Mouse (Mus musculus): ENCODE measurements around the gene Igf1r. TPM values are rescaled to one million over a fixed set of nuclear protein-coding genes. Genes with fewer than 3 reads are reported as not detected.
A peak's percentile ranks its signal among the peaks of the same experiment; 100 is the strongest.

Gene Igf1r
- 17.1 and 19.6 TPM in 2 replicates for total RNA-seq (2015; ENCODE audit: low replicate concordance)
- total RNA-seq (2017; ENCODE audit: low replicate concordance) = 13.5 and 16.0 TPM in 2 replicates

DNA sequence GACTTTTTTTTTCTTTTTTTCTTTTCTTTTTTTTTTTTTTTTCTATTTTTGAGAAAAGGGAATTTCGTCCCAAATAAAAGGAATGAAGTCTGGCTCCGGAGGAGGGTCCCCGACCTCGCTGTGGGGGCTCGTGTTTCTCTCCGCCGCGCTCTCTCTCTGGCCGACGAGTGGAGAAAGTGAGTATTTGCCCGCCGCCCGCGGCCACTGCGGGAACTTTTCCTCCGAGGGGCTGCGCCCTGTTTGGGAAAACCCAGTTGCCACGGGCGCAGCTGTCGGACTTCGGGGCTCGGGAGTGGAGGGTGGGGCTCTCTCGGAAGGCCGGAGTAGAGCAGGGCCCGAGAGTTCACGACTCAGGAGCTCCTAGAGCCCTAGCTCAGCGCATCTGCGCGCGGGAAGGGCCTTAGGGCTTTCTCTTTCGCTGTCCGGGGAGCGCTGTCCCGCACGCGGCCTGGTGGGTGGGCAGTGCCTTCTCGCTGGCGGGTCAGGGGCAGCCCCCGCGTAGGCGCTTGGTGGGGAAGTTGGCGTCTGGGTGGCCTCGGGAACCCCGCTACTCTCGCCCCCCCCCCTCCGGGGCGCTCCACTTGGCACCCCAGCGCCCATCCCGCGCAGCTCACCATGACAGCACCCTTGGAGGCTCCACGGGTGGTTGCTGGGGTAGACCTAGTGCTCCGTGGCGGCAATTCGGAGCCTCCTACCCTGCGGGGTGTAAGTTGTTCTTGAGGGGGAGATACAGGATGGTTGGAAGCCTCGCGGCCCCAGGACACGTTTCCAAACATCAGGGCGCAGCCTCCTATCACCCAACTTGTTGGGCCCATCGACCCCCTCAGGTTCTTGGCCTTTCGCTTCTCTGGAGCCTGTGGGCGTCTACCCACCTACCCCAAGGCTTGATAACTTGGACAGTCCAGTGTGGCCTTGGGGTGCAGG lies at the start of gene Igf1r:
Gene Igf1r, plus strand, starts transcription at position 51 of the 924 bp plus-strand sequence.
- ATAC-seq (replicated peaks; ENCODE audit: low FRiP score, poor library complexity, severe bottlenecking) = peak; percentile 57

- no peak for ATAC-seq (replicated peaks; ENCODE audit: low FRiP score, poor library complexity, severe bottlenecking)
These were observed 46.3 kb upstream of the Igf1r start for GRCm38 (mm10) chr7:67906358-67906757.

GRCm38 (mm10) chr7:67907786-67908400 lies 44.7 kb upstream of the Igf1r start:
- no peak for ATAC-seq (replicated peaks; ENCODE audit: low FRiP score, poor library complexity, severe bottlenecking)

DNA sequence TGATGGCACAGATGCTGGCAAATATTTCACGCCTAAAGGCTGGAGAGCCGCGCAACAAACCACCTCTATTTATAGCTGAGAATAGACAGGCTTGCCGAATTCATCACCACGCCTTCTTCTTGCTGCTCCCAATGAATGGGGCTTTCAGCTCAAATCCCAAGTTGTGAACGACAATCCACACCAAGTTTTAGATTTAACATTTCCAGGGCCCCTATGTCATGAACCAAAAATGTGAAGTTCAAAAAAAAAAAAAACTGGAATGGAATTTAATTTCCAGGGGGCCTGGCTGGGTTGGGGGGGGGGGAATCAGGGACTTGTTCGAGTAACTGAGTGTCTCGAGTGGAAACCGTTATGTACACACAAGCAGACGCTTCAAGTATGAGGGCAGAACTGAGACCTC lies 42.1 kb upstream of the Igf1r start:
- ATAC-seq (replicated peaks; ENCODE audit: low FRiP score, poor library complexity, severe bottlenecking) = no peak

DNA sequence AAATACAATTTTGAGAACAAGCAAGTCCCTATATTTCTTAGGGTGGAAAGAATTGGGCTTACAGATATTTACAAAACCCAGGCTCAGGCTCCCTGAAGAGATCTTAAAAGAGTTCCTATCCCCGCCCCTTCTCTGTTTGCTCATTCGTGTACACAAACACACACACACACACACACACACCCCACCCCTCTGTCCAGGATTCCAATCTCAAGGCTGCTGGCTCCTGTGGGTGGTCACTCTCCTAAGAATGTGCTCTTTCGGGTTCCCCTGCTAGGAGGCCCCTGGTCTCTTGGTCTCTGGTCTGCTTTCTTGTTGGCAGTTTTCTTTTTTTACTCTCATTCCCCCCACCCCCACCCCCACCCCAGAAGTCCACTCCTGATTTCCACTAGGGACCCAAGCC lies 41.7 kb upstream of the Igf1r start:
- ATAC-seq (replicated peaks; ENCODE audit: low FRiP score, poor library complexity, severe bottlenecking) = no peak

DNA sequence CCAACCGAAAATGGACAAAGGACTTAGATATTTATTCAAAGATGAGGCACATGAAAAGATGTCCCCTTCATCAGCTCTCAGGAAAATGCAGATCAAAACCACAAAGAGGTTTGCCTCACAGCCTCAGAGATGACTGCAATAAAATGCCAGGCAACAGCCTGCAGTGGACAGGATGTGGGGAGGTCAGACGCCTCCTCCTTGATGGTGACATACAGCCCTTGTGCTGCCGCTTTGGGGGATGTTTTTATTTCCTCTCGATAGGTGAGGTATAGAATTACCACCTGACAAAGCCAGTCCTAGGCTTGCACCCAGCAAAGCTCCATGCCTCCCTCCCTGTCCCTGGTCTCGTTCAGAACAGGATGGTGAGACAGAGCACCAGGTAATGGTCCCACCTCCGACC lies 40.8 kb upstream of the Igf1r start:
- no peak for ATAC-seq (replicated peaks; ENCODE audit: low FRiP score, poor library complexity, severe bottlenecking)

GRCm38 (mm10) chr7:67916960-67917359 lies 35.7 kb upstream of the Igf1r start:
- ATAC-seq (replicated peaks; ENCODE audit: low FRiP score, poor library complexity, severe bottlenecking) = no peak

DNA sequence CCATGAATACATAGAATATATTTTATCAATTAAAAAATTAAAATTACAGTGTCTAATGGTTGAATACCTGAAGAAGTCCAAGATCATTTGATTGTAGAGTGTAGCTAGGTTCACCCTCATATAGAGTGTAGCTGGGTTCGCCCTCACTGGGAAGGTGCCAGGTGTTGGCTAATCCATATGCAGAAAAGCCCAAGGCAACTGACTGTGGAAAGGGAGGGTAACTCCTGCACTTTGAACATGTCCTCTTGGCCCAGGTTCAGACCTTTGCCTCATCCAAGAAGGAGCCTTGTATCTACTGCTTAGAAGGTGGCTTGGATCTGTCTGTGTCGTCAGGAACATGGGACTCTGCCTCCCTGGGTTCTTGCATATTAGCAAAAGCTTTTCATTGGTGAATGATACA lies 34.9 kb upstream of the Igf1r start:
- ATAC-seq (replicated peaks; ENCODE audit: low FRiP score, poor library complexity, severe bottlenecking) = no peak

DNA sequence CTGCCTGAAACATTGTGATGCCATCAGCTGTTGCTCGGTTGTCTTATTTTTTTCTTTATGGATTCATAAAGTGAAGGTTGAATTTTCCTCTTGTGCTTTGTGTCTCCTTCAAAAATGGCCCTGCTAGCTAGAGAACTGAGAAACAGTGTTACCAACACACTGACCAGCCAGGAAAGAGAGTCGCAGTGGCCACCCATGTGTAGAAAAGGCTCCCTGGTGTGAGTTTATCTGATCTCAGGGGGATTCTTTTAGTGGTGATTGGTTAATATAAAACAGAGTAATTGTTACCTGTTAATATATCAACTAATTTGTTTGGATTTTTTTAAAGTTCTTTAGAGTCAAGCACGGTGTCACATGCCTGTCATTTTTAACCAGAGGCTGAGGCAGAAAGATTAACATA lies 33.2 kb upstream of the Igf1r start:
- no peak for ATAC-seq (replicated peaks; ENCODE audit: low FRiP score, poor library complexity, severe bottlenecking)

GRCm38 (mm10) chr7:67924215-67924614 lies 28.4 kb upstream of the Igf1r start:
- no peak for ATAC-seq (replicated peaks; ENCODE audit: low FRiP score, poor library complexity, severe bottlenecking)

DNA sequence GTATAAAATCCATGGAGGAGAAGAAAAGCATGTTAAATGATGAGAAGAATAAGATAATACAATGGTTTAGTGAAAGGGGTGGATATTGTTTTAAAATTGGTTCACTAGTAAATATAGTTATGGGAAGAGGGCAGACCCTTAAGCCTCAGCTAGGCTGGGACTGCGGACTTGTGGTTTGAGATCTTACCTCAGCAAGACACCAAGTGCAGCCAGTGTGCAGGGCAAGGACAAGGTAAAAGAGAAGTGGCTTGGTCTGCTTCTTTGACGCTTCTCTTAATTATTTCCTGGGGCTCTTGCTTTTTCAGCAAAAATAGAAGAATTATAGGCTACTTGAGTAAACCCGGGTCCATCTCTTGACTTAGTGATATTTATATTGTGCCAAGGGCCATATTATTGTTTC lies 22.5 kb upstream of the Igf1r start:
- ATAC-seq (replicated peaks; ENCODE audit: low FRiP score, poor library complexity, severe bottlenecking) = no peak

- ATAC-seq (replicated peaks; ENCODE audit: low FRiP score, poor library complexity, severe bottlenecking) = no peak
These were observed 15.8 kb upstream of the Igf1r start for GRCm38 (mm10) chr7:67936801-67937200.

GRCm38 (mm10) chr7:67943805-67944204 lies 8.8 kb upstream of the Igf1r start:
- ATAC-seq (replicated peaks; ENCODE audit: low FRiP score, poor library complexity, severe bottlenecking) = no peak

- no peak for ATAC-seq (replicated peaks; ENCODE audit: low FRiP score, poor library complexity, severe bottlenecking)
These were observed 5.7 kb upstream of the Igf1r start for GRCm38 (mm10) chr7:67946901-67947300.

- no peak for ATAC-seq (replicated peaks; ENCODE audit: low FRiP score, poor library complexity, severe bottlenecking)
These were observed 2.2 kb upstream of the Igf1r start for GRCm38 (mm10) chr7:67950346-67950814.

DNA sequence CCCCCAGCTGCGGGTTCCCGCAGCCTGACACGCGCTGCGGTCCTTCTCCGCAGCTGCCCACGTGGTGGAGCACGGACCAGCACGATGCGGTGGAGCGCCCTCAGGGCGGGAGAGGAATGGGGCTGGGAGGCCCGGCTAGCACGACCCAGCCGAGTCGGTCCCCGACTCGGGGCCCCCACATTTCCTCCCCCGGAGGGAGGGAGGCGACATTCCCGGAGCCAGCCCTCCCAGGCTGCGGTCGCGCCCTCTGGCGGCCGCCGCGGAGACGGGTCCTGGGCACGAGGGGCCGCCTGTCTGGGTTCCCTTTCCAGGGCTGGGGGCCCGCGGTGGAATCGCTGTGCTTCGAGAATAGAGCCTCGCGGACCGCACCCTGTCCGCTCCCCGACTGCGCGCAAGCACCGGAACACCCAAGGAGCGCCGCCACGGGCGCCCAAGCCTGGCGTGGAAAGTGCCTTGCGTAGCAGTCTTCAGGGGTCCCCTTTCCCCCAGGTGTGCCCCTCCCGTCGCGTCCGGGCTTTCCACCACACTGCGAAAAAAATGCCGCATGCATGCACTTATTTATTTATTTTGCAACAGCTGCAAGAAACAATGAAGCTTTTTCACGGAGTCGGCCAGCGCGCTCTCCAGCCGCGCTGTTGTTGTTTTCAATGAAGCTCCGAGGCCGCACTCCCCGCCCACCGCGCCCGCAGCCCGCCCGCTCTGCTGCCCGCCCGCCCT lies 1.7 kb upstream of the Igf1r start:
- ATAC-seq (replicated peaks; ENCODE audit: low FRiP score, poor library complexity, severe bottlenecking) = peak; percentile 59

GRCm38 (mm10) chr7:67951532-67952035 lies 1.0 kb upstream of the Igf1r start:
- peak; percentile 54 for ATAC-seq (replicated peaks; ENCODE audit: low FRiP score, poor library complexity, severe bottlenecking)

GRCm38 (mm10) chr7:67952036-67952681 lies 468 bp upstream of the Igf1r start:
- ATAC-seq (replicated peaks; ENCODE audit: low FRiP score, poor library complexity, severe bottlenecking) = peak; percentile 37; the same call in 1 of the 2 replicates

- ATAC-seq (replicated peaks; ENCODE audit: low FRiP score, poor library complexity, severe bottlenecking) = no peak
These were observed 1.2 kb downstream of the Igf1r start for GRCm38 (mm10) chr7:67953764-67954242.
